Mouse (Mus musculus) gastrocnemius, adult 8-10 months (tissue): ENCODE results near the gene Prok2. TPM values are rescaled to one million over a fixed set of nuclear protein-coding genes. Genes with fewer than 3 reads are reported as not detected.

Source experiments
- DNase-seq, 2 experiments: peaks; one replicate each; pipeline ENCODE4 v3.0.0; 2022; ENCODE audit warnings: low spot score in 2 of 2
- total RNA-seq, 4 experiments: library from RNA; stranded (reverse); gene quantifications; 2 replicates each; pipeline ENCODE4 v1.2.4; 2022

Prok2 gene
- total RNA-seq, 4 experiments from 2014 or later: not detected

- DNase-seq: no peak
These were observed 33.0 kb downstream of the Prok2 start for GRCm38 (mm10) chr6:99692916-99693841.

- no peak for DNase-seq
These were observed 33.8 kb downstream of the Prok2 start, which contains the start of gene Gpr27 for GRCm38 (mm10) chr6:99692206-99692915. Gpr27 (plus strand) TSS chr6:99692679.

DNA sequence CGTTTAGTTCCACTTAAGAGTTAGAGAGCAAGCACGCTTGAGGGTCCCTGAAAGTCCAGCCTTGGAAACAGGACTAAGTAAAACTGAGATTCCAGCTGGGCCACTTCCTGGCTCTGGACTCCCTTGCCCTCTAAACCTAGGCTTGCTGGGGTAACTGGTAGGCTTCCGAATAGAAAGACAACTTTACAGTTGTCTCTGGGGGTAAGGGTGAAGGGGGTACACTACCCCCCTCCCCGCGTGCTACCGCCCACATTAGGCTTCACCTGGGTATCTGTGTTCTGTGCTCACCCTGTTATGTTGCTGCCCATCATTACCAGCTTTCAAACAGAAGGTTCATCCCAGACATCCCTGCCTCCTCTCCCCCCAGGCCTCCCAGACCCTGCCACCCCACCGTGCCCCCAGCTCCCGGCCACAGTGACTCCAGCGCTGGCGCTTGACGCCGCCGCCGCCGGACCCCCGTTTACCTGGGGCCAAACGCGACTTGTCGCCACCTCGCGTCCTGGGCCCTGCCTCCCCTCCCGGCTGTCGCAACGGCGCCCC is 34.5 kb downstream of the Prok2 start:
- no peak for DNase-seq

GRCm38 (mm10) chr6:99688513-99688912 is 37.7 kb downstream of the Prok2 start:
- DNase-seq: no peak

DNA sequence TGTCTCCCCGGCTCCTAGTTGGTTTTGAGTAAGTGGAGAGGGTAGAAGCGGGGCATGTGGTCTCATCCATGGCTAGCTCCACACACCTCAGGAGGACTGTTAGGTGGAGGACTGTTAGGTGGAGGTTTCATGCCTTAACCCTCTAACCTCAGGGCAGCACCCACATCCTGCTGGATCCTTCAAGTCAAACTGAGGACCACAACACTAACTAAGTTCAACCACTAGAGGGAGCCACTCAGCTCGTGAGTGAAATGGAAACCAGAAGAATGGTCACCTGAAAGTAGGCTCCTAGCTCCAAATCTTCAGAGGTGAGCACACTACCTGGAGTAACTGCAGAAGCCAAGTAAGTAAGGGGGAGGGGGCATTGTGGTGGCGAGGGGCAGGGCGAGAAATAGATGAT is 41.3 kb downstream of the Prok2 start:
- DNase-seq: no peak

DNA sequence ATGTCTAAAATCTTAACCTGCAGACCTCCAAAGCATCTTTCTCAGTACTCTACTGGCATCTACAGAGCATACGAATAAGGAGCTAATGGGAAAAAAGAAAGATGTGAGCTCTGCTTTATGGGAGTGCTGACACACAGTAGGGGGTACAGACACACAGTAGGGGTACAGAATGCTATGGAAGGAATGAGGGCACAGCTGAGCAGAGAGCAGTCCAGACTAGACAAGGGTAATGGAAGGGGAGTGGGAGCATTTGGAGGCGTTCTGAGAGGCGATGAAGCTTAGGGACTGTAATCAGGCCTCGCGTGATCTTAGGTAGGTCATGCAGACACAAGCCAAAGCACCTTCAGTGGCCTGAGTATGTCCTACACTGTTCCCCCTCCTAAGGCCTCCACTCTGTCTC is 42.2 kb downstream of the Prok2 start:
- DNase-seq: no peak

GRCm38 (mm10) chr6:99678108-99678507 is 48.1 kb downstream of the Prok2 start:
- DNase-seq: no peak

DNA sequence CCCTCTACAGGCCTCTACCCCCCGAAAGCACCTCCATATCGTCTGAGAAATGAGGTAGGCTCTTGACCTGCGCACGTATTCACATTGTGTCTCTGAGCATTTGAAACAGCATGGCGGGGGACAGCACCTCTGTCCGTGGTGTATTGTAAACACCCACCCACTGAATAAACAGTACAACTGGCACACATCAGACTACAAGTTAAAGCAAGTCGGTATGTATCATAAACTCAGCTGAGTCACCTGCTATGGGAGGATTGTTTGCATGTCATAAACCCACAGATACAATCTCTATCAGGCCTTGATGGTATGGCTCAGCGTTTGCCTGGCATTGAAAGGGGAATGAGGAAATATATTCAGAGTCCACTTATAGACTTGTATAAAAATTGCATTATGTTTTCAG is 48.9 kb downstream of the Prok2 start:
- DNase-seq: no peak

DNA sequence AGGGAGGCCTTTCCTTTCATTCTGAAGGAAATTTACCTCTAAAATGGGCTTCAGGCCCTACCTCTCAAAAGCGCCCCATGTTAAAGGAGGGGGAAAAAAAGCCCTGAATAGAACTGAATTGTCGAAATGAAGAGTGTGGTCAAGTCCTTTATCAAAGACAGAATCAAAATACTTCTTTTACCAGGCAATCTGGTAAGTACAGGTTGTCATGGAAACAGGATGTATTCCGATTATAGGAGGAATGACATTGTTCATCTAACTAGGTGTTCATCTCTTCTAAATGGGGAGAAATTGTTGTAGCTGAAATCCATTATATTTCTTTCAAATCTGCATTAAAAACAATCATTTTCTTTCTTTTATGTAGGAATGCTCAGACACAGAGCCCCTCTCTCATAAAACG is 51.7 kb downstream of the Prok2 start:
- DNase-seq: no peak

- no peak for DNase-seq
These were observed 54.4 kb downstream of the Prok2 start for GRCm38 (mm10) chr6:99671768-99672167.

GRCm38 (mm10) chr6:99670481-99671119 is 55.6 kb downstream of the Prok2 start:
- peak in 1 of 2 experiments; percentile 10 for DNase-seq

DNA sequence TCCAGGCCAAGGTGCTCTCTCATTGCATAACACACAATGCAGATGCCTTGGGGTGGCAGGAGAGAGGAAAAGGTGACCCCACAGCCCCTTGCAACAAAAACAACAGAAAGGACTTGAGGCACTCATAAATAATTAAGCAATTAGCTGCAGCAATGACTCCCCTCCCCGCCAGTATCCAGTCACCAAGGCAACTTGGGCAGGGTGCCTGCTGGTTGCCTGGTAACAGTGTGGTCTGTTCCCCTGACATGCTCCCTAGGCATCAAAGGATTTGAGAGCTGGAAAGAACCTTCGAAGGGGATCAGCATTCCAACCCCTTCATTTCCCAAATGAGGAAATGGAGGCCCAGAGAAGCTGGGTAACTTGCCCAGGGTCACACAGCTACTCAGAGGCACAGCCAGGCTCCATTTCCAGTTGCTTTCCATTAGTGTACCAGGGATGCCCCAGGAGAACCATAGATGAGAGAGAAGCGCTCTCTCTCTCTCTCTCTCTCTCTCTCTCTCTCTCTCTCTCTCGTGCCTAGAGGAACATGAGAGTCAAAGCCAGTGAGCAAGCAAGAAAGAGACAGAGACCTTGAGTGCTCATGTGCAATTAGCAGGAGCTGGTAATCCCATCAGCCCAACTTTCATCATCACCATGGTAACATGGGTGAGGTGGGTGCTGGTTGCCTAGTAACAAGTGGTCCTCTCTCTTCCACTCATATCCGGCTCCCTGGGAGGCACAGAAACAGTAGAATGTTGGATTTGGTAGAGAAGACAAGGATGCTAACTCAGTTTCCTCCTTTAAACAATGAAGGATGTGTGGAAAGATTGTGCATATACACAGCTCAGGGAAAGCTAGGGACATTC is 56.5 kb downstream of the Prok2 start:
- DNase-seq: no peak

GRCm38 (mm10) chr6:99667290-99667689 is 58.9 kb downstream of the Prok2 start:
- no peak for DNase-seq

DNA sequence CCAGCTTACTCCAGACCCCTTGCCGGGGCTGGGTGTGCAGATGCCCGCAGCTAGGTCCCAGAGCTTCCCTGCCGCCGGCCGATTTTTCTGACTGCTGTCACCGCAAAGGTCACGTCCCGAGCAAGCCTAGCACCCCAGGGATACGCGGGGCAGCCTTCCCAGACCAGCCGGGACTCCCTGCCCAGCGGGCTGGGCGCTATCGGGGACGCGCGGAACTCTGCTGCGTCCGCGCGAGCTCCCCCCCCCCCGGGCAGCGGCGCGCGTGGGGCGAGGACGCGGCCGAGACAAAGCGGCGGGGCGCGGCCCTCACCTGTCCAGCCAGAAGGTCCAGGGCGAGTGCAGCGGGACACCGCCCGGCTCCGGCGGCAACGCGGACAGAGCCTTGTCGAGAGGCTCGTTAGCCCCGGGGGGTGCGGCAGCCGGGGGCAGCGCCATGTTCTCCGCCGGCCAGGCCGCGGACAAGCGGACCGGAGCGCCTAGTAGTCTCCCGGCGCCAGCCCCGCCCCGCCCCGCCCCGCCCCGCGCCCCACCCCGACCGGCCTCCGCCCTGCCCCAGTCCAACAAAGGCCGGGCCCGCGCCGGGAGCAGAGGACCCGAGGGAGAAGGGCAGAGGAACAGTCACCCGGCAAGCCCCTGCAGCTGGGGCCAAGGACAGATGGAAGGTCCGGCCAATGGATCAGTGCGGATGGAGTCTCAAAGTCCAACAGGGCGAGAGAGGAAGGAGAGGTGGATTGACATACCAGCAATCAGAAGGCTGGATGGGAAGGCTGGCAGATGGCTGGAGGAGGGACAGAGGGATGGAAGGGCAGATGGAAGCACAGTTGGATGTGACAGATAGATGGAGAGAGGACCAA is 59.6 kb downstream of the Prok2 start, which contains the start of the genes Eif4e3 and Gm20696:
Gene Eif4e3, minus strand, starts transcription at position 454 of the 854 bp plus-strand sequence.
Gene Gm20696, minus strand, starts transcription at position 480 of the 854 bp plus-strand sequence.
- peak; percentile 18 to 53 for DNase-seq

GRCm38 (mm10) chr6:99665457-99666317 is 60.5 kb downstream of the Prok2 start:
- no peak for DNase-seq

- DNase-seq: no peak
These were observed 63.0 kb downstream of the Prok2 start for GRCm38 (mm10) chr6:99663232-99663631.
